Mouse (Mus musculus) adrenal gland, adult 2 months (tissue): Measurements from ENCODE around the gene Fam43a. TPM values are rescaled to one million over a fixed set of nuclear protein-coding genes. Genes with fewer than 3 reads are reported as not detected.

Experiments
- DNase-seq: peaks from one replicate; pipeline ENCODE4 v3.0.0; 2021
- polyA plus RNA-seq: library from polyadenylated mRNA; depleted of rRNA; stranded (reverse); fragments of >200 nt; gene quantifications from 2 replicates; pipeline ENCODE4 v1.2.3, GENCODE M21; 2012
- total RNA-seq, 2 experiments: library from RNA; stranded (reverse); gene quantifications; 2 replicates each; pipeline ENCODE4 v1.2.3; 2021

Fam43a gene
- total and polyA plus RNA-seq, 3 experiments = 17.2 to 50.9 (median 27.0) TPM

DNA sequence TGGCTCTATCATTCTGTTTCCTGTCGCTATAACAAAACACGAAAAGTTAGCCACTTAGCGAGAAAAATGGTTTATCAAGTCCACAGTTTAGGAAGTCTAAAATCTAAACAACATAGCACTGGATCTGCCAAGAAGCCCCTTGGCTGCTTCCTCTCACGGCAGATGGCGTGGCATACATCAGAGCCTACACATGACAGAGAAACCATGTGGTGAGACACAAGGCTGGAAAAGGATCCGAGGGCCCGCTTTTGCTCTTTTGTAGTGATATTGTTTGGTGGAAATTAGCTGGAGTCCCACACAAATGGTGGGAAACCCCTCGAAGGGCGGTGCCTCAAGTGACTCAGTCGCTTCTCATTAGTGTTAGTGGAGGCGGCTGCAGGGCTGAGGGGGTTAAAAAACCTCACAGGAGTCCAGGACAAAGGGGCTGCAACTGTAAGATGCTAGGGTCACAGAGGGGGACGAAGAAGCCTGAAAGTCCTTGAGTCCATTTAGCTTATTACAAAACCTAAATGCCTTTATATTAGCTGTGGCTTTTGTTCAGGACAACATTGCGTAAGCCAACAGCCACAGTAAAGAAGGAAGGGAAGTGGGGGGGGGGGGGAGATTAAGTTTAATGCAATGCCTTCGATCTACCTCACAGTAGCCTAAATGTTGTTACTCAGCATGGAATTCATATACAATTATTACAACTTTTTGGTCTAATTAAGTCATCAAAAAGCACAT lies 3.5 kb upstream of the Fam43a start:
- DNase-seq = no peak

DNA sequence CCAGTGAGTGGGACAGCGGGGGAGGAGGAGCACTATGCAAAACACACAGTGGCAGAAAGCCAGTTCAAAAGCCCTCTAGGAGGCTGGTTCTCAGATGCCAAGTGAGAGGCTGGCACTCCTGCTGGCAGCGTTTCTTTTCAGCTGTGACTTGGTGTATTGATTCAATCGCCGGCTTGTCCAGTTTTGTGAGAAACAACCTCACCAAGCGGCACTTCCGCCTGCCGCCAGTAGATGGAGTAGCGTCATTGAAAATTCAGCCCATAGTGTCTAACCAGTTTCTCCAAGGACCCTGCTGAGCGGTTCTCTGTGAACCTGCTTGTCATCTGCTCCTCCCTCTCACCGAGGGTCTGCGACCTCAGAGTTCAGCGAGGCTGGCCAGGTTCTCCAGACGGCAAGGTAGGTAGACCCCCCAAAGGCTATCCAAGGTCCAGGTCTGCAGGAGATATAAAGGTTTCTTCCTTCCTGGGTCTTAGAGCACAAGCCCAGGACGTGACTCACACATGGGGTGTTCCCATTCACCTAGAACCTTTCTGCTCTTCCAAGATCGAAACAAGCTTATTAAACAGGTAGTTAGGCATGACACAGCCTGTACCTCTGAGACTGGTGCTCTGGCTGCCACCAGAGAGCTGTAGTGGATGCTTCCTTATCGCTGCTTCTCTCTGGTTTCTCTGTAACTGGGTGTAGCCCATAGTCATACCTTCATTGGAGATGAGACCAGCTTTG lies 2.4 kb upstream of the Fam43a start:
- DNase-seq = peak; percentile 91

DNA sequence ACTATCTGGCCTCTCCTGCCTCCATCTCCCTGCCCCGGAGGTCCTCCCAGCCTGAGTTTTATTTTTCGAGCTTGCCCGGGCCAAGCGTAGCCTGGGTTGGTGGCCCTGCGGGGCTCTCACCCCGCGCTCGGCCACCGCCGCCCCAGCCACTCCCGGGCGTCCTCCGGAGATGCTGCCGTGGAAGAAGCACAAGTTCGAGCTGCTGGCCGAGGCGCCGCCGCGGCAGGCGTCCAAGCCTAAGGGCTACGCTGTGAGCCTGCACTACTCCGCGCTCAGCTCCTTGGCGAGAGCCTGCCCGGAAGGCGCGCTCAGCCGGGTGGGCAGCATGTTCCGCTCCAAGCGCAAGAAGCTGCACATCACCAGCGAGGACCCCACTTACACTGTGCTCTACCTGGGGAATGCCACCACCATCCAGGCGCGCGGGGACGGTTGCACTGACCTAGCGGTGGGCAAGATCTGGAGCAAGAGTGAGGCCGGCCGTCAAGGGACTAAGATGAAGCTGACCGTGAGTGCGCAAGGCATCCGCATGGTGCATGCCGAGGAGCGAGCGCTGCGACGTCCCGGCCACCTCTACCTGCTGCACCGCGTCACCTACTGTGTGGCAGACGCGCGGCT lies 1.0 kb downstream of the Fam43a start:
- peak; percentile 83 for DNase-seq

DNA sequence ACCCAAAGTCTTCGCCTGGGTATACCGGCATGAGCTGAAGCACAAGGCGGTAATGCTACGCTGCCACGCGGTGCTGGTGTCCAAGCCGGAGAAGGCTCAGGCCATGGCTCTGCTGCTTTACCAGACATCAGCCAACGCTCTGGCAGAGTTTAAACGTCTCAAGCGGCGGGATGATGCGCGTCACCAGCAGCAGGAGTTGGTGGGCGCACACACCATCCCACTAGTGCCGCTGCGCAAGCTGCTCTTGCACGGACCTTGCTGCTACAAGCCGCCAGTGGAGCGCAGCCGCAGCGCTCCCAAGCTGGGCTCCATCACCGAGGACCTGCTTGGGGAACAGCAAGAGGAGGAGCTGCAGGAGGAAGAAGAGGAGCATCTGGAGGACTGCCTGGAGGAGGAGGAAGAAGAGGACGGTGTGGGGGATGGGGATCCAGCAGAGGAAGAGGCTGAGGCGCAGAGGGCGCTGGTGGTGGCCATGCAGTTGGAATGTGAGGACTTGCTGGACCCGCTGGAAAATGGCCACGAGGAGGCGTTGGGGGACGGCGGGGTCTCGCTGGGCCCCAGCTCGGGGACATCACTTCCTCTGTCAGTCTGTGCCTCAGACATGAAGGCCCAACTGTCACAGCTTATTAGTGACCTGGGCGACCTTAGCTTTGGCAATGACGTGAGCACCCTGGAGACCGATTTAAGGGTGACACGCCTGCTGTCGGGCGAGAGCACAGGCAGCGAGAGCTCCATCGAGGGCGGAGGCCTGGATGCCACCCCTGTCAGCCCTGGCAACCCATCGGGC lies 1.7 kb downstream of the Fam43a start:
- DNase-seq = peak; percentile 84

DNA sequence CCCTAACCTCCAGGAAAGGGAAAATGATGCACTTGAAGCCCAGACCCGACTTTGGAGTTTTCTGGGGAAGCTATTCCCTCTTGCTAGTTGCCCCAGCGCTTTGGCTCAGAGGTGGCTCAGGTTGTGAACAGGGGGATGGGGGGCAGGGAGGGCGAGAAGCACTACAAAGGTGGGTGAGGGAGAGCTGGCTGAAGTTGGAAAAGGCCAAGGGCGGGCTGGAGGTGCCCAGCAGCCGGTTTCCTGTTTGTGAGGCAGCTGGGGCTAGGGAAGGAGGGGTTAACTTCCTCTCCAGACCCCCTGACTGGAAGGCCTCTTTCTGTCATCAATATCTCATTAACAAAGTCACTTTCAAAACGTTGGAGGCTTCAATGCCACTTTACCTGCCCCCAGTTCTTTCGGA lies 2.4 kb downstream of the Fam43a start:
- peak; percentile 68 for DNase-seq

DNA sequence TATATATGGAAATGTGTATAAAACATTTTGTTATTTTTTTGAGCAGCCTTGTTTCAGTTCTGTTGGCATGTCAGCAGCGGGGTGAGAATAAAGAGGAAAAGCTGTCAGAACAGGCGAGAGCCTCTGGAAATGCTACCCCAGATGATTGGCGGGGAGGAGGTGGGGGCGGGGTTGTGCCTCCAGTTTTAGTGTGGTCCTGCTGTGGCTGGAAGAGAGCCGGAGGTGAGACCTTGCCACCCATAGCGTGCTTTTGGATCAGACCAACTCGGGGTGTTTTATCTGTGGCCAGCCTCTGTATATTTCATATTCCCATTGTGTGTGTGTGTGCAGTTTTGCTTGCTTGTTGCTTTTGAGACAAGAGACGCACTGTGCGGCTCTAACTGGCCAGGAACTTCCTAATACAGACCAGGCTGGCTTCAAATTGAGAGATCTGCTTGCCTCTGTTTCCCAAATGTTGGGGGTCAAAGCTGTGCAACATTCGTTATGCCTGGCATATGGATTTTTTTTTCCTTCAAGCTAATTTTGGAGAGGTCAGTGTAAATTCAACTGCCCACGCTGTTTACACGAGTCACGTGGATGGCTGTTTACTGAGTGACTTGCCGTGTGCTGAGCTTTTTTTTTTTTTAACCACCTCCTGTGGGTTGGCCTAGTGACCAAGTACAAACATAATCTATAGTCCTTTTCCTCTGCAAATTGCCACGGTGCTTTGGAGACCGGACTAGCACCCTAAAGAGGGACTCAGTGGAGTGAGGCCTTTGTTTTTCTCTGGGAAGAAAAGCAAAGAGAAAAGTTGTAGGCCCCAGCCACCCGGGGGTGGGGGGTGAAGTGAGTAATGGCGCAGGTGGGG lies 3.4 kb downstream of the Fam43a start:
- DNase-seq = peak; percentile 28

DNA sequence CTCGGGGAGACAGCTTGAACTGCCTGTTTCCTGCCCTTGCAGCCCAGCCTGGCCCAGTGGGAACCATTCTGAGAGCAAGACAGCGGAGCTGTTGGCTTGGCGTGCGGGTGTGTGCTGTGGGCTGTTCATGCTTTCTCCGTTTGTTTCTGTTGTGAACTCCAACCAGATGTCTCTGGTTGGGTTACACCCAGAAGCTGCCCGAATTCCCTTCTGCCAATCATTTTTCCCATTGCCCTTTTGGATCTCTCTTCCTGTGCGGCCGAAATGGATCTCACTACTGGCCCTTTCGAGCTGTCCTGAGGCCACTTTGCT lies 4.0 kb downstream of the Fam43a start:
- DNase-seq = peak; percentile 37

DNA sequence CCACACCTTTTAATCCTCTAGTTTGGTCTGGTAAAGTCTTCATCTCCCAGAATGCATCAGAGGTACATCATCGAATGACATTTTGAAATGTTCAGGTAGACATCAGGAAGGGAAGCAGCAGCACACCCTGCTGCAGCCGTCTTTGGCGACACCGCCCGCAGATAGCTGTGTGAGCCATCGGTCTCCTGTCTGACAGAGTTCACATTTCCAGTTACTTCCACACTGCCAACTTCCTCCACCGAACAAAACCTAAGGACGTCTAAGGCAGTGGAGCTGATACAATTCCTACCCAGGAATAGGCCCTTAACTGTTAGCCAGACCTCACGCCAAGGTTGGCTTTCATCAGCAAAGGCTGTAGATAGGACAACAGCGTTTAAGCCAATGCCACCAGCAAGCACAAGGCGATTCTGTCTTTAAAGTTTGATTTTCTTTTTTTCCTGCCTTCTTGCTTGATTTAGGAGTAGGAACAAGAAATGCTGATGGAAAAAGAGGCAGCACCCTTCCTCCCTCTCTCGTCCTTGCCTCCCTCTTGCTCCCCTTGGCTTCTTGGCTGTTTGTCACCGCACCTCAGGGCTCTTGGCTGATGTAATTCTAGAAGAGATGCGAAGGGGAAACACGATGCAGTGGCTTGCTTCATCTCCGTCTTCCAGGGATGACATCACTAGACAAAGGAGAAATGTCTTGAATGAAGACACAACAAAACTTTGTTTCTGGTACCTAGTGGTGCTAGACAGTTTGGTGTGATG lies 4.7 kb downstream of the Fam43a start:
- peak; percentile 31 for DNase-seq

GRCm38 (mm10) chr16:30604807-30605137 lies 5.2 kb downstream of the Fam43a start:
- no peak for DNase-seq

DNA sequence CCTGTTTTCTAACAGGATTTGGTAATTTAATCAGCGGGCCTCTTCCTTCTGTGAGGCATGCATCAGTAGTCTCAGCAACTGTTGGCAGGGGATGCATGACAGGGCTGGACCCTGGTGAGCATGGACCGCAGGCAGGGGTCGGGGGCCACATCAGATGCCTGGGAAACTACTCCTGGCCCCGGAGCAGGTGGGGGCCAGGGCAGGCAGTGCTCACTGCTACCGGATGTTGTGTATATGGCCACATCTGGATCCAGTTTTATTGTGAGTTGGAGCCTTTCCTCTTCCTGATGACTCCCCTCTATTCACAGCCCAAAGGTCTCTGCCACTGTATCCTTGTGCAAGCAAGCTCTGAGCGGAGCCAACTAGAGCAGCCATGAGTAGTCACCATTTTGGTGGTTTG lies 6.0 kb downstream of the Fam43a start:
- DNase-seq = no peak

DNA sequence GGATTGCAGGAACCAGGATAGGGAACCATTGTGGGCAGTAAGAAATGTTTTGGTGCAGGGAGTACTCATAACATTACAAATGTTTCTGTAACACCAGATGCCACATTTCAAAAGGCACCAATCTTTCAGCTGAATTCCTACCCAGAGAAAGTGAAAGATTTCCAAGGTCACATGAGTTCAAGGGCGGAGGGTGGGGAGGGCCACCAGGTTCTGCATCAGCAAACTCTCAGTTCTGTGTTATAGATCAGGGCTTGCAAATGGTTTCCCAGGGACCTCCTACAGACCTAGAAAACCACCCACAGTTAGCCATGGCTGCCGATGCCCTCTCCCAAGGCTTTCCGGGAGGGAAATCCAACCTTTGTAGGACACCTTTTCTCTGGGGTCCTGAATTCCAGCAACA lies 8.3 kb downstream of the Fam43a start:
- DNase-seq = no peak

- peak; percentile 42 for DNase-seq
These were observed 11.8 kb downstream of the Fam43a start for GRCm38 (mm10) chr16:30611331-30611730.

GRCm38 (mm10) chr16:30613122-30613521 lies 13.6 kb downstream of the Fam43a start:
- no peak for DNase-seq

- no peak for DNase-seq
These were observed 14.6 kb downstream of the Fam43a start for GRCm38 (mm10) chr16:30614122-30614521.

- no peak for DNase-seq
These were observed 15.3 kb downstream of the Fam43a start for GRCm38 (mm10) chr16:30614705-30615317.

DNA sequence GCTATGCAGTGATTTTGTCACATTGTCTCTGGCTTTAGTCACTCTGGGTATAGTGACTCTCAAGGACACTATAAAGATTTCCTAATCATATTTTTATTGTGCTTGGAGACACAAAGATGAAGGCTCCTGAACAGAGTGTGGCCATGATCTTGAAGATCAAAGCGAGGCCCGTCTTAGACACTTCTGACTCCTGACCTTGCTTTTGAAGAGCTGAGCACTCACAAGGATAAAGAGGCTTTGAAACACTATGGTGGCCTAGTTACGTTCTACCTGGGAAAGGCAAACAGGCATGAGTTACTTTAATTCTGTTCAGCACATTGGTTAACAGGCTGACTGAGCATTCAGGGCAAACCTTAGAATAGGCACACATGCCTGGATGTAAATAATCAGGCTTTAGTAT lies 16.8 kb downstream of the Fam43a start:
- peak; percentile 69 for DNase-seq

- no peak for DNase-seq
These were observed 24.1 kb downstream of the Fam43a start for GRCm38 (mm10) chr16:30623645-30624044.

GRCm38 (mm10) chr16:30624640-30625039 lies 25.1 kb downstream of the Fam43a start:
- no peak for DNase-seq

DNA sequence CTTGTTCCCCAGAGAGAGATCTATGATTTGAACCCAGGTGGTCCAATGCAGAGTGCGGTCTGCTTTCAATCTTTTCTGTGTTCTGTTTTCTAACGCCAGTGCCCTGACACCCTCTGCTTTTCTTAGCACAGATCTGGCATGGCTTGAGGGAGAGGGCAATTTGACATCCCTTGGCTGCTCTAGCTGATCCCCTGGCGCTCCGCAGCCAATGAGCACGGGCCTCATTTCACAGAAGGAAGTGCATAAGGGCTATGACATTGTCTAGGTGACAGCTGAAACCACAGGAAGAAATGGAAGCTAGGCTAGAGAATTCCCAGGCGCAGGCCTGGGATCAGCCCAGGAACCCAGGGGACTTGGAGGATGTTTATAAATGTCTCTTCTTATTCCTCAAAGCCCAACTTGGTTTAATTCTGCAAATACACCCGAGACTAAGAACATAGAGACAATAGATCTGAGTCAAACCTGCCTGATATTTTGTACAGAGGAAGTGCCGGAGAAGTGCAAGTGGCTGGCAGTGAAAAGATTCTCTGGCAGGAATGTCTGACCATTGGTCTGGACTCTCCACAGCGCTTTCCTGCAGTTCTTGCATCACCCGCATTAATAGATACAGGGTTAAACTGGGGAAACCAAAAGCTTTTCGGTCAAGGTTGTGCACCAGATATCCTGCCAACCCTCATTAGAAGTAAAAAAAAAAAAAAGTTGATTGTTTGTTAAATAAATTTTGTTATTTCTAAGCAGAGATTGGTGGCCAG lies 28.2 kb downstream of the Fam43a start:
- no peak for DNase-seq

- DNase-seq = no peak
These were observed 28.9 kb downstream of the Fam43a start for GRCm38 (mm10) chr16:30628401-30628800.
